Mouse (Mus musculus): ENCODE data around the gene Ramp1. TPM values are rescaled to one million over a fixed set of nuclear protein-coding genes. Genes with fewer than 3 reads are reported as not detected.

Gene Ramp1
- total RNA-seq, 2 experiments from 2014 or later, result 23.9 to 32.4 TPM

DNA sequence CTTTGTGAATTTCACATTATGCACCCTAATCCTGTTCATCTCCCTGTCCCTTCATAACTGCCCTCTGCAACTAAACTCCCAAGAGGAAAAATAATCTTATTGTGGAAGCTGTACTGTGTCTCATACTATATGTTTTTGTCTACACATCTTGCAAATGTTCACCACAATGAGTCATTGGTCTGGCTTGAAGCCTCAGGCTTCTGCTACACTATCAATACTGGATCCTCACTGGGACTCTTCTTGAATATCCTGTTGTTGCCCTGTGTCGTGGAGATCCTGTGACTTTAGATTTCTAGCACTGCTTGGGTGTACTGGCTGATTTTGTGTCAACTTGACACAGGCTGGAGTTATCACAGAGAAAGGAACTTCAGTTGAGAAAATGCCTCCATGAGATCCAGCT lies 60.2 kb downstream of the Ramp1 start:
- no peak for DNase-seq

DNA sequence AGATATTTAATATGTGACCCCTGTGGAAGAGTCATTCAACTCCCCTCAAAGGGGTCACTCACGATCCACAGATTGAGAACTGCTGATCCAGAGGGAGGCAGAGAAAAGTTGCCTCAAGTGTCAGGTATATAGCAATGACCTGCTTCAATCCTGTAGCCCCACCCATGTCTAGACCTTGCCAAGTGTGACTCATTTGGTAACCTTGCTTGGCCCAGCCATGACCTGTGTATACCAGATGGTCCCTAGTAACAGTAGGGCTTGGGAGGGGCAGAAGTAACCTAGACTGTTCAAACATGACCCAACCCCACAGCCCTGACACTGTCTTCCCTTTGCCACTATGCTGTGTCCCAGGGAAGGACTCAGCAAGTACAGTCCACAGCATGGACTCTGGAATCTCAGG lies 61.1 kb downstream of the Ramp1 start:
- no peak for DNase-seq

DNA sequence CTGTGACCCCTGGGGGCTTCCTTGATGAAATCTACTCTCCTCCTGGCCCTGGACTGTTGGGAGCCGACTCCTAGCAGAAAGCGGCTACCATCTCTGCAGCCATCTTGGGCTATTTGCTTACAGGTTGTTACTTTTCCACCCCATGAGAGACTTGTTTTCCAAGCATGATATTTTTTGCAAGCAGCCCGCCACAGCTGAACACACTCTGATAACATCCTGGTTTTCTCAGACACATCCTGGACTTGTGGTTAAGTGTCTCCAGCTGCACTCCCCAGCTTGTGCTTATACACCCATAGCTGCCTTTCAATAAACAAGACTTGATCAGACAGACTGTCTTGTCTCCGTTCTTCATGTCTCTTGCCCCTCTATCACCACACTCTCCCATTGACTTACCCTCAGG lies 61.6 kb downstream of the Ramp1 start:
- DNase-seq, result no peak

DNA sequence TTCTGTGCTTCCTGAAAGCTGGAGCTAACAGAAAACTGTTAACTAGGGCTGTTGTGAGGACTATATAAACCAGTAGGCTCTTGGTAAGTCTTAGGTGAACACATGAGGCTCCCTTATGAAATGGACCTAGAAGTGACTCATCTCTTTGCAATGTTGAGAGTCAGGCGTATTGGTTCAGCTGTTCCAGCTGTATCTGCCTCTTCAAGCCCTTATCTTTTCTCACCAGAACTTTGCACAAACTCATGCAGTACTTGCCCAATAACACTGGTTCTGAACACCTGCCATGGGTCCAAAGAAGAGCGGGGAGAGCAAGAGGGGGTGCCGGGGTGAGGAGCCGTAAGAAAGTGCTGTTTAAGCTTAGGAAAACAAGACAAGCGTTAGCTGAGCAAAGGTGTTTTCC lies 68.6 kb downstream of the Ramp1 start:
- no peak for DNase-seq

DNA sequence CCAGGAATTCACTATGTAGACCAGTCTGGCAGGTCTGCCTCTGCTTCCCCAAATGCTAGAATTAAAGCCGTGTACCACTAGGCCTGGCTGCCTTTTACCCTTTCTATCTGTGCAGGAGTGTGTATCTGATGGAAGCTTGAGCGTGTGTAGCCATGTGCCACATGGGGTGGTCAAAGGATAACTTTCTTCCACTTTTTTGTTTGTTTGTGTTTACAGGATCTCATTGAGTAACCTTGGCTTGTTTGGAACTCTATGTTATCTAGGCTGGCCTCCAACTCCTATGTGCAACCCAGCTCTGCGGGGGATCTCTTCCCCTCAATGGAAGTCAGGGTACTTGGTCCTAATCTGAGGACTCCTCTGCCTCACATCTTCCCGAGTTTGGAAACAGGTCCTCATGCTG lies 69.3 kb downstream of the Ramp1 start:
- no peak for DNase-seq

DNA sequence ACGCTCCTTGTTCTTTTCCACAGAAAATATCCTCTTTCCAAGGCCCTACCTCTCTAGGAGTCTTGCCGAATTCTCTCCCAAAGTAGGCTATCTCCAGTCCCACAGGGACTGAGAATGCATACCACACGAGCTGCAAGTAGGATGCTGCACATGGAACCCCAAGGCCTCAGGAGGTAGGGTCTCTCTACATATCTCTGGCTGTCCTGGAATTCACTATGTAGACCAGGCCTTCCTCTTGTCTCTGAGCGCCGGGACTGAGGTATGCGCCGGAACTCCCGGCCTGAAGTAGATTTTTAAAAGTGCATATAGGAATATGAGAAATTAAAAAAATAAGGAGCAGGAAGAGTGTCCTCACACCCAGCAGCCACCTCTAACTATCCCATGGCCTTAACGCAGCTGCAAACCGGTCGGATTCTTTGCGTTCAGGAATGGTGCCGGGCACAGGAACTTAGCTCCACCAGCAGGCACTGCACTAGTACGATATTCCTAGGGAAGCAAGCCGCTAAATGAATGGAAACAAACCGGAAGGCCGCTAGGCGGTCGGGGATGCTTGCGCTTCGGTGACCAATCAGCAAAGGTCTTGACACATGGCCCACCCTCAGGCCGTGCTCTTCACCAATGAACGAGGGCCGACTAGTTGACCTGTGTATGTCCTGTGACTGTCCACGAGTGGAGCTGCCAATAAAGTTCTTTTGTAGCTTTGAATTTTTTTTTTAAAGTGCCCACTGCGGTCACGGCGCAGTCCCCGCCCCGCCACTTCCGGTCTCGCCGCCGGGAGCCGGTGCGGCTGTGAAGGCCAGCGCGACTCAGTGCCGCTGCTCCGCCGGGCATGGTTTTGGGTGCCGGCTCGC lies 70.2 kb downstream of the Ramp1 start, which contains the start of gene Ube2f:
Gene Ube2f (plus strand): TSS at position 741 of the 851 bp plus-strand sequence.
- DNase-seq, result peak; percentile 93

DNA sequence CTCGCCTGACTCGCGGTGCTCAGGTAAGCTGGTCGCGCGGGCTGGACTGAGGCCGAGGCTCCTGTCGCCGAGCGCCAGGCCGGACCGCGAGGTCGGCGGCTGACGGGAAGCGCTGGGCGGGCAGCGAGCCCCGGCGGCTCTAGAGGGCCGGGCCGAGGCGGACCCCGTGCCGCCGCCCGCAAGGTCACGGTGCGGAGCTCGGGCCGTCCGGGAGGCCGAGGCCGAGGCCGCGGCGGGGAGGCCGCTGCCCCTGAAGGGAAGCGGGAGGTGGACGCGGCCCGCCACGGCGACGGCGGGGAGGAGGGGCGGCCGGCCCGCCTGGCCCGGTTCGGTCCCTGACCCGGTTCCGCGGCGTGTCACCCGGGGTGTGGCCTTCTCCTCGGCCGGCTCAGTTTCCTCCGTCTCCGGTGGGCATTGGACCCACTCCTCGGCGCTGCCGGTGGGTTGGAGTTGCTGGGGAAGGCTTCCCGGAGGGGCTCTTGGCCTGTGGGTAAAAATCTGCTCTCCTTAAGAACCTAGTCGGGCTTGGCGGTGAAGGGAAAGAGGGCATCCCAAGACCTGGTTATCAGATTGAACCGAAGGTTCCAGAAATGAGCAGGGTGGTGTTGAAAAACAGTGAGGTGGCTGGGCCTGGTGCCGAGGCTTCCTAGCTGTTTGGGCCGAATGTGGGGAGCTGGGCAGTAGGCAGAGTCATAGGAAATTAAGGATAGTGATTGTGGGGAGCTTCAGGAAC lies 71.0 kb downstream of the Ramp1 start:
- DNase-seq, result peak; percentile 48

DNA sequence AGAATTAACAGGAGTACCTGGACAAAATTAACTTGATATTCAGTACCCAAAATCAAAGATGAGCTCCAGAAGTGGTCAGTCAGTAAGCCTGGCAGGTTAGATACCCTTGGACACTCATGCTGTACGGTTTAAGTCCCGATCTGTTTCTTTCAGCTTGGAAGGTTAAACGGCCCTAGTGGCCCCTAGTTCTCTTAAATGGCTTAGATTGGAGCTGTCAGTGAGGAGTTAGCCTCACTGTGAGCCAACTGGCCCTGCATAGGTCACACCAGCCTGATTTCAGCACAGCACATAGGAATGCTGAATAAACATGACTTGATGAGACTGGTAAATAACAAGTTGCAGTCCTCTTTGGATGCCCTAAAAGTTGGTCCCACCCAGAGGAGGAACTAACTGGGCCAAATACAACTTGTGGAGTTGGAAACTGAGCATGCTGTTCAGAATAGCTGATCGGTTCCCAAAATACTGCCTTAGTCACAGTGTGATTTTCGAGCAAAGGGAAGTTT lies 71.6 kb downstream of the Ramp1 start:
- DNase-seq, result no peak

DNA sequence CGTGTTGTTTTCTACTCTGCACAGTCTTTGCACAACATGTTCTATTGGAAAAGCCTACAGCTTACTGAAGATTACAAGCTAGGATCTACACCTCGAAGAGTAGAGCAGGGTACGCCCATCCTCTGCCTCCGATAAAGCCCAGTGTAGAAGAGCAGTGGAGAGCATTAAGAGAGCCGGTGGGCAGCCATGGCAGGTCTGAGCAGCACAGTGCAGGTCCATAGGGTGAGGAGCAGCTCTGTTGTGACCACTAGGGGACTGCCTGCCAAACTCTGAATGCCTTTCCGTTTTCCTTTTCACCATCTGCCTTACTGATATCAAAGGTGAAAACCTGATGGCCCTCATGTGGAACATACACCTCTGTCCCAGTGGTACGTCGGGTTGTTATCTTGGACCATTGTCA lies 72.3 kb downstream of the Ramp1 start:
- DNase-seq, result no peak

DNA sequence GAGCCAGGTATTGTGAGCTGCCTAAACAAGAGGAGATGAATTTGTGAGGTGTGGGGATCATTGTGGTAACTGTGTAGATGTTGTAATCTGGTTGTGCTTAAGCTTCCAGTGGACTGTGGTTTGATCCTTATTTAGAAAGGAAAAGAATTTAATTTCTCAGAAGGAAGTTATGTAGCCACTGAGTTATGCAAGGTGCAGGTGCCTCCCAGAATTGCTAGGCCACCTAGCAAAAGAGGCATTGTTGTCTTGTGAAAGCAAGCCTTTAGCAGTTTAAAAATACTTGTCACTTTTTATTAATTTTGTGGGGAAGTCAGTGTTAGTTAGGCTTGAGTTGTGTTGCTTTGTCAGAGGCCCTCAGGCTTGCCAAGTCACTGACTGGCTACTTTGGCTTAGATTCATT lies 78.3 kb downstream of the Ramp1 start:
- DNase-seq, result no peak

DNA sequence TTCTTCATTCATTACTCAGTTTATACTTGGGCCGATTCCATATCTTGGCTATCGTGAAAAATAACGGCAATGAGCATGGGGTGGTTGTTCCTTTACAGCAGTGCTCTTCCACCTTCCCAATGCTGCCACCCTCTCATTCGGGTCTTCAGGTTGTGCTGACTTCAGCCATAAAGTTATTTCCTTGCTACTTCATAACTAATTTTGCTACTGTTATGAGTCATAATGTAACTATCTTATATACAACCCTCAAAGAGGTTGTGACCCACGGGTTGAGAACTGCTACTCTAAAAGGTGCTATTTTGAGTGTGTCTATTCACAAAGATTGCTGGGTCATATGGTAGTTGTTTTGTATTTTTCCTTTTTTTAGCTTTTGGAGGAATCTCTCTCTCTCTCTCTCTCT lies 80.2 kb downstream of the Ramp1 start:
- no peak for DNase-seq

DNA sequence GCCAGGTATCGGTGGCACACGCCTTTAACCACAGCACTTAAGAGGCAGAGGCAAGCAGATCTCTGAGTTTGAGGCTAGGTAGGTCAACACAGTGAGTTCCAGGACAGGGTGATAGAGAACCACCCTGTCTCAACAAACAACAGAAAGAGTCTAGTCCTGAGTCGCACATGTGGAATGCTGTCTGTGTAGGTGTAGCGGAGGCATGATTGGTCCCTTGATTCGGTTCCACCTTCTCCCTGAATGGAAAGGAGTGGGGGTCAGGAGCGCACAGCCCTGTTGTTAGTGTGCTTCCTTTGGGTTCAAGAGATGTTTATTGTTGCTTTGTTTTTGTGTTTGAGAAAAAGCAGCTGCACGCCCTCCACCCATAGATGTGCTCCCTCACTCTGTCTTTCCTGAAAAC lies 82.9 kb downstream of the Ramp1 start:
- no peak for DNase-seq

DNA sequence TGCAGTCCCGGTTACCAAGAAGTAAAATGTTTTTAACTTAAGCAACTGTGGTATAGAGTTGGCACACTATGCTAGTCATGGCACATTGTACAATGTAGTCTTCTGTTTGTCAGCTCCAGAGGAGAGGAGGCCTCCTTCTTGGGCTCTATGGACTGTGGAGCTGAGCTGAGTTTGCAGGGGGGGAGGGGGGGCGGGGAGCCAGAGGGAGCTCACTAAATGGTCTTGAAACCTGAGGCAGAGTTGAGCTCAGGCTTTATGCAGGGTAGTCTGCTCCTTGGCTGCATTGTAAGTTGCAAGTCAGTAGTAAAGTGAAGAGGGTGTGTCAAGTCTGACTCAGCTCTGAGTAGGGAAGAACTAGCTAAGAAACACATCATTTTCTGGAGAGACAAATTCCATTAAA lies 92.6 kb downstream of the Ramp1 start:
- no peak for DNase-seq

Other genes with a start within 250 kb of the Ramp1 start
- not detected for gene Prlh, start 226.7 kb upstream of the Ramp1 start, total RNA-seq (2021)
- not detected for gene Rab17, start 210.2 kb upstream of the Ramp1 start, total RNA-seq (2021)
- gene Lrrfip1, start 181.1 kb upstream of the Ramp1 start, total RNA-seq (2021), result 100 to 1,000 TPM; 143 to 163 TPM
- not detected for gene Rbm44, start 34.7 kb upstream of the Ramp1 start, total RNA-seq (2021)
- gene Ube2f, start 70.5 kb downstream of the Ramp1 start, total RNA-seq (2021), result 10 to 100 TPM; 58.9 to 66.0 TPM
- gene Scly, start 118.5 kb downstream of the Ramp1 start, total RNA-seq (2021), result 10 to 100 TPM in 1 of 2 experiments, 1 to 10 TPM in 1; 9.8 to 13.9 TPM
- gene Espnl, start 142.3 kb downstream of the Ramp1 start, total RNA-seq (2021), result under 1 TPM; 0.08 to 0.18 TPM
- gene Klhl30, start 171.2 kb downstream of the Ramp1 start, total RNA-seq (2021), result 100 to 1,000 TPM in 1 of 2 experiments, 10 to 100 TPM in 1; 87.8 to 132 TPM
- gene Erfe, start 186.6 kb downstream of the Ramp1 start, total RNA-seq (2021), result 1 to 10 TPM; 2.3 to 3.6 TPM
- gene Ilkap, start 219.0 kb downstream of the Ramp1 start, total RNA-seq (2021), result 10 to 100 TPM; 30.1 to 35.8 TPM
- 1 to 10 TPM; 6.9 to 8.6 TPM for gene Hes6, start 234.2 kb downstream of the Ramp1 start, total RNA-seq (2021)

Measured in gastrocnemius, postnatal 25 days (tissue).